Mouse (Mus musculus): ENCODE measurements around the gene Smim6. TPM values are rescaled to one million over a fixed set of nuclear protein-coding genes. Genes with fewer than 3 reads are reported as not detected.

Smim6 gene
- polyA plus RNA-seq, 1 experiment = 0.19 TPM

DNA sequence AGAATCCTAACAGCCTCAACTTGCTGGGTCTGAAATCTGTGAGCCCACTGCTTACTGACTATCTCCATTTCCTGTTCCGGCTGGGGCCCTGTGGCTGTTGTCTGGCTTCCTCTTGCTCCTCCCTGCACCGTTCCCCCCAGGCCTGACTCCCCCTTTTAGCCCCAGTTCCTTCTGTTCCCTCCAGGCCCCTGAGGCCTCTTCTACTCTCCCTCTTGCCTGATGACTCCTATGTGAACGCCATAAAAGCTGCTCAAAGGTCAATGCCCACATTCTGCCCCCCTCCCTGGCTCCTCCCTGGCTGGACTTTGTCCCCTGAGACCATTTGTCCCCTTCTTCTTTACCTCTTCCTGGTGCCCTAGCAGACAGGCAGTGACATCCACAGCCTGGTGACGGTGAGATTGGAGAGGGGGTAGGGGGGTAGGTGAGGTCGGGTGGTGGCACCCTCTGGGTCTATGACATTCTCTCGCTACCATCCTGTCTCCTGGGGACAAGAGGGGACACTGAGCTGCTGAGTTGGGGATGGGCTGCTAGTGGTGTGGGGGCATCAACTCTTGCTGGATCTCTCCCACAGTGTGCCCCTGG lies 34.6 kb upstream of the Smim6 start:
- Histone ChIP-seq H3K27me3 (ENCODE audit: control insufficient read depth, insufficient read depth, low read length) (no peaks in the 10 kb centered on the region), H3K27ac (ENCODE audit: insufficient read depth, low read length) (no peak overlapping the region), H3K36me3 (ENCODE audit: control insufficient read depth, insufficient read depth, low read length) (no peaks in the 10 kb centered on the region), H3K4me3 (ENCODE audit: extremely low read depth, insufficient read depth, insufficient read length) (no peak overlapping the region), H3K4me1 (ENCODE audit: control insufficient read depth, insufficient read depth, insufficient read length) (no peaks in the 10 kb centered on the region; the same call in 1 of the 2 replicates)
- no peak for TF ChIP-seq POLR2A (IDR thresholded peaks at IDR 0.05; ENCODE audit: low read depth, low read length)
- WGBS = 33% methylated on average over 6 of the region's 6 CpGs
- no peak for DNase-seq (ENCODE audit: low read depth in 1 of 2, low spot score in 2 of 2)

DNA sequence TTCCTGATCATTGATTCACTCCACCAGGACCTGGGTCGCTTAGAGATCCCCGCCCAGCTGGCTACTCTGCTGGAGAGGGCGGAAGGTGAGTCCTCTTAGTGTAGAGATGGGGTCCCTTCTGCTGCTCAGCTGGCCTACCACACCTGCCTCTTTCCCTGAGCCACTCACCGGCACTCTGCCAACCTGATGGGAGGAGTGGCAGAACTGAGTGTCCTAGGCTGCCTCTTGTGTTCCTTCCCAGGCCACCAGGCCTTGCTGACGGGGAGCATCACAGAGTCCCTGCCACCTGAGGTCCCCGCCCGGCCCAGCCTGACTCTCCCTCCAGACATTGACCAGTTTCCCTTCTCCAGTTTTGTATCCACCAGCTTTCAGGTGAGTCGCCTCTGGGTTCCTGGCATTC lies 33.7 kb upstream of the Smim6 start:
- no peak for DNase-seq (ENCODE audit: low read depth in 1 of 2, low spot score in 2 of 2)
- Histone ChIP-seq H3K27me3 (ENCODE audit: control insufficient read depth, insufficient read depth, low read length) (no peaks in the 10 kb centered on the region), H3K4me3 (ENCODE audit: extremely low read depth, insufficient read depth, insufficient read length) (no peak overlapping the region), H3K4me1 (ENCODE audit: control insufficient read depth, insufficient read depth, insufficient read length) (no peaks in the 10 kb centered on the region; the same call in 1 of the 2 replicates), H3K27ac (ENCODE audit: insufficient read depth, low read length) (no peak overlapping the region), H3K36me3 (ENCODE audit: control insufficient read depth, insufficient read depth, low read length) (no peaks in the 10 kb centered on the region)
- TF ChIP-seq POLR2A (IDR thresholded peaks at IDR 0.05; ENCODE audit: low read depth, low read length) (no peak), CTCF (IDR thresholded peaks at IDR 0.05; ENCODE audit: extremely low read depth, insufficient read depth, insufficient read length, insufficient replicate concordance) (no peak)
- WGBS = 92% methylated on average over 8 of the region's 8 CpGs

DNA sequence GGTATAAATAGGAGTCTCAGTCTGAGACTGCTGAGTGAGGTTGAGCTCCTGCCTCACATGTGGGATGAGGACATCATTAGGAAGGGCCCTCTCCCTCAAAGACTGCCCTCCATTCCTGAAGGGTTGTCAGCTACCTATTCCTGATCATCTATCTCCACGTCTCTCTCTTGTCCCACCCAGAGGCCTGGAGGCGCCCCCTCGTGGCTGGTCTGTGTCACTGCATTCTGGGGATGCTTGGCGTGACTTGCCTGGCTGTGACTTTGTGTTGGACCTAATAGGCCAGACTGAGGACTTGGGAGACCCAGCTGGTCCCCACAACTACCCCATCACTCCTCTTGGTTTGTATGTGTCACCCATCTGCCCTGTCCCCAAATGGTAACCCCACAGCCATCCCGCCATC lies 30.8 kb upstream of the Smim6 start:
- WGBS = 23% methylated on average over 5 of the region's 5 CpGs
- no peak for TF ChIP-seq POLR2A (IDR thresholded peaks at IDR 0.05; ENCODE audit: low read depth, low read length)
- peak; percentile 91 for TF ChIP-seq CTCF (IDR thresholded peaks at IDR 0.05; ENCODE audit: extremely low read depth, insufficient read depth, insufficient read length, insufficient replicate concordance)
- DNase-seq (ENCODE audit: low read depth in 1 of 2, low spot score in 2 of 2) = peak in 1 of 2 experiments; percentile 48
- H3K27me3 ChIP-seq (ENCODE audit: control insufficient read depth, insufficient read depth, low read length) = no peaks in the 10 kb centered on the region
- H3K4me3 ChIP-seq (ENCODE audit: extremely low read depth, insufficient read depth, insufficient read length) = no peak overlapping the region
- H3K36me3 ChIP-seq (ENCODE audit: control insufficient read depth, insufficient read depth, low read length) = no peaks in the 10 kb centered on the region
- H3K4me1 ChIP-seq (ENCODE audit: control insufficient read depth, insufficient read depth, insufficient read length) = no peaks in the 10 kb centered on the region; the same call in 1 of the 2 replicates
- H3K27ac ChIP-seq (ENCODE audit: insufficient read depth, low read length) = no peak overlapping the region

DNA sequence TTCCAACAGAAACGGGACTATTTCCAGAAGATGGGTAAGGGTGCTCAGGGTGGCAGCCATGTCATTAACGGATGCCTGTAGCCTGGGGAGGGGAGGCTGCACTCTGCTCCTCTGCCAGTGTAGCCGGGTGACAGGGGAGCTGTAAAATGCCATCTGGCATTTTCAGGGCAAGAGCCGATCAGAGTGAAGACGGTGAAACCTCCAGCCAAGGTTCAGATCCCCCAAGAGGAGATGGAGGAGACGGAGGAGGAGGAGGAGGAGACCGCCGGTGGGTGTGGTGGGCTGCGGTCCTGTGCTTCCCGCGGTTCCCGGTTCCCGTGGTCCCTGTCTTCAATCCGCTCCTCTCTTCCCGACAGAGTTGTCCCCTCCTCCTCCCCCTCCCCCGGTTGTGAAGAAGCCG lies 28.6 kb upstream of the Smim6 start:
- Histone ChIP-seq H3K36me3 (ENCODE audit: control insufficient read depth, insufficient read depth, low read length) (no peaks in the 10 kb centered on the region), H3K4me3 (ENCODE audit: extremely low read depth, insufficient read depth, insufficient read length) (no peak overlapping the region), H3K27ac (ENCODE audit: insufficient read depth, low read length) (no peak overlapping the region), H3K4me1 (ENCODE audit: control insufficient read depth, insufficient read depth, insufficient read length) (no peaks in the 10 kb centered on the region), H3K27me3 (ENCODE audit: control insufficient read depth, insufficient read depth, low read length) (no peaks in the 10 kb centered on the region)
- WGBS = 63% methylated on average over 17 of the region's 17 CpGs
- DNase-seq (ENCODE audit: low read depth in 1 of 2, low spot score in 2 of 2) = no peak
- TF ChIP-seq CTCF (IDR thresholded peaks at IDR 0.05; ENCODE audit: extremely low read depth, insufficient read depth, insufficient read length, insufficient replicate concordance) (no peak), POLR2A (IDR thresholded peaks at IDR 0.05; ENCODE audit: low read depth, low read length) (no peak)

DNA sequence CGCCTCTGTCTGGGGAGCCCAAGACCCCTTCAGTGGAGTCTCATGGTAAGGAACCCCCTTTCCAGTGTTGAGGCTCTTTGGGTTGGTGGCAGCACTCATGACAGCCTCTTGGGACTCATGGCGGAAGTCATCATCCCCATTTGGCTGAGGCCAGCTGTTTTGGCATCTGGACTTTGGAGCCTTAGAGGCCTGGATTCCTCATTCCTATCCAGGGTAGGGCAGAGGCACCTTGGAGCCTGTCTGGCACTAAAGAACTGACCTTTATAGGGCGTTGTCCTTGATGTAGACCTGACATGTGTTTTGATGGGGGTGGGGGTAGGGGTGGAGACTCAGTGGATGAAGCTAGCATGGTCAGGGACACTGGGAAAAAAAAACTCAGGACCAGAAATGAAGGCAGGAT lies 27.5 kb upstream of the Smim6 start:
- Histone ChIP-seq H3K4me1 (ENCODE audit: control insufficient read depth, insufficient read depth, insufficient read length) (no peaks in the 10 kb centered on the region), H3K27me3 (ENCODE audit: control insufficient read depth, insufficient read depth, low read length) (no peaks in the 10 kb centered on the region), H3K27ac (ENCODE audit: insufficient read depth, low read length) (no peak overlapping the region), H3K4me3 (ENCODE audit: extremely low read depth, insufficient read depth, insufficient read length) (no peak overlapping the region), H3K36me3 (ENCODE audit: control insufficient read depth, insufficient read depth, low read length) (no peaks in the 10 kb centered on the region)
- TF ChIP-seq CTCF (IDR thresholded peaks at IDR 0.05; ENCODE audit: extremely low read depth, insufficient read depth, insufficient read length, insufficient replicate concordance) (no peak), POLR2A (IDR thresholded peaks at IDR 0.05; ENCODE audit: low read depth, low read length) (no peak)
- DNase-seq (ENCODE audit: low read depth in 1 of 2, low spot score in 2 of 2) = no peak
- WGBS = 93% methylated on average over 3 of the region's 3 CpGs

DNA sequence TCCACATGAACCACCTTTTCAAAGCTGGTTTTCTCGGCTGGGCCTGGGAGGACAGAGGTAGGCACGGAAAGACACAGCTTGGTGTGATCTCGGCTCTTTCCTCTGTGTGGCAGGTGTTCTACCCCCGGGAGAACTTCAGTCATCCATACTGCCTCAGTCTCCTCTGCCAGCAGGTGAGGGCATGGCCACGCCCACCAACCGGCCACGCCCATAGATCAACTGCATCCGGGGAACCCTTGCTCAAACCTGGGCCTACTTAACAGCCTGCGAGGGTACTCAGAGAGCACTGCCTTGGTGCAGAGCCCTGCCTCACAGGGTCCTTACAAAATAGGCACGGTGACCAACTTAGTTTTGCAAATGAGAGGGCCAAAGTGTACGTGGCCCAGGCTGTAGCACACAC lies 26.5 kb upstream of the Smim6 start:
- no peak overlapping the region for H3K4me3 ChIP-seq (ENCODE audit: extremely low read depth, insufficient read depth, insufficient read length)
- H3K36me3 ChIP-seq (ENCODE audit: control insufficient read depth, insufficient read depth, low read length) = no peaks in the 10 kb centered on the region
- no peaks in the 10 kb centered on the region for H3K27me3 ChIP-seq (ENCODE audit: control insufficient read depth, insufficient read depth, low read length)
- no peak overlapping the region for H3K27ac ChIP-seq (ENCODE audit: insufficient read depth, low read length)
- no peaks in the 10 kb centered on the region for H3K4me1 ChIP-seq (ENCODE audit: control insufficient read depth, insufficient read depth, insufficient read length)
- no peak for DNase-seq (ENCODE audit: low read depth in 1 of 2, low spot score in 2 of 2)
- TF ChIP-seq CTCF (IDR thresholded peaks at IDR 0.05; ENCODE audit: extremely low read depth, insufficient read depth, insufficient read length, insufficient replicate concordance) = no peak
- TF ChIP-seq POLR2A (IDR thresholded peaks at IDR 0.05; ENCODE audit: low read depth, low read length) = no peak
- 89% methylated on average over 11 of the region's 11 CpGs for WGBS

DNA sequence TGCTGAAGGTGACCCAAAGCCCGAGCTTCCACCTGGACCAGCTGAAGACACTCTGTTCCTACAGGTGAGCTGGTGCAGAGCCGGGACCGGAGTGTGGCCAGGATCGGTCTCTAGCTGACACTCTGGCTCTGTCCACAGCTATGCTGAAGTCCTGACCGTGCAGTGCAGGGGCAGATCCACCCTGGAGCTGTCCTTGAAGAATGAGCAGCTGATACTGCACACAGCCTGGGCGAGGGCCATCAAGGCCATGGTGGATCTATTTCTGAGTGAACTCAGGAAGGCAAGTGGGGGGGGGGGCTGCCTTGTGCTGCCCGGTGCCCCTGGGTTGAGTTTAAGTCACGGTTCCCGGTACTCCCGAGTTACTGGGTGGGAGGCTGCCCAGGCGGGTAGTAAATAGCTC lies 25.4 kb upstream of the Smim6 start:
- DNase-seq (ENCODE audit: low read depth in 1 of 2, low spot score in 2 of 2) = no peak
- no peaks in the 10 kb centered on the region for H3K36me3 ChIP-seq (ENCODE audit: control insufficient read depth, insufficient read depth, low read length)
- no peak overlapping the region for H3K4me3 ChIP-seq (ENCODE audit: extremely low read depth, insufficient read depth, insufficient read length)
- no peaks in the 10 kb centered on the region for H3K4me1 ChIP-seq (ENCODE audit: control insufficient read depth, insufficient read depth, insufficient read length)
- WGBS = 91% methylated on average over 11 of the region's 11 CpGs
- no peak overlapping the region for H3K27ac ChIP-seq (ENCODE audit: insufficient read depth, low read length)
- no peak for TF ChIP-seq POLR2A (IDR thresholded peaks at IDR 0.05; ENCODE audit: low read depth, low read length)
- TF ChIP-seq CTCF (IDR thresholded peaks at IDR 0.05; ENCODE audit: extremely low read depth, insufficient read depth, insufficient read length, insufficient replicate concordance) = no peak
- H3K27me3 ChIP-seq (ENCODE audit: control insufficient read depth, insufficient read depth, low read length) = no peaks in the 10 kb centered on the region

Measured in spleen, adult 2 months (tissue).